In the genomic region with DNA sequence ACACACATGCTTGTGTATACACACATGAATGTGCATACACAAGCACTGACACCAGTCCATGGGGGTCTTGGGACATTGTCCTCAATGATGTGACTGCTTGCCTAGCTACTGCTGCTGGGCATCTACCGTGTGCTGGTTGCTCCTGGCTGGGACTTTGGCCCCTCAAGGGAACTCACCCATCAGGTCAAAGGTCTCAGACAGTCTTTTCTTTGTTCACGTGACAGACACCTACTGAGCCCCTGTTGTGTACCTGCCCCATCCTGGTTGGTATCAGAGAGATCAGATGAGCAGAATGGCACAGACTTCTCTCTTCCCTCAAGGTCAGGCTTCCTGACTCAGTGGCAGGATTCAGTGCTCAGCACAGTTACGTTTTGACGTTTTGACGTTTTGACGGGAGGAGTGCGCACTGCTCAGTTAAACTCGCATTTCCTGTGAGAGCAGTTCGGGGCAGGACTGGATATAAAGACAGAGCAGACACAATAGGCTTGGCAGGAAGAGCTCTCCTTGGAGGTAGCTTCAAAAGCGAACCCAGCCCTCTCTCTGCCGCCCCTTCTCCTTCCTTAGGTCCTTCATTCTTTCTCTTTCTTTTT, we compare ENCODE assay signal across 23 mouse cellular contexts. TPM values are rescaled to one million over a fixed set of nuclear protein-coding genes. Genes with fewer than 3 reads are reported as not detected.
DNase-seq lines count a peak whose midpoint lies in the region; ATAC-seq and TF ChIP-seq lines count a peak whose summit lies in the region.
"Had no signal": no experiment of that assay in that cellular context is flagged by ENCODE, and none has a peak within 500 bp of the region (broad histone marks: within the 10 kb centered on the region; RNA-seq: fewer than 3 reads in every experiment).

No protein-coding gene starts in this region.

- no peak for ATAC-seq in kidney, embryonic 14.5 days (ENCODE audit: low FRiP score, low TSS enrichment)
- peak; percentile 54 for ATAC-seq in CD4-positive, CD25-positive, alpha-beta regulatory T cell, adult 4 months
- no peak for ATAC-seq in liver, embryonic 14.5 days (ENCODE audit: insufficient read depth)
- ATAC-seq: forebrain, embryonic 16.5 days; inflammation-experienced regulatory T-cells, adult 6 months had no signal

- H3K27me3 ChIP-seq in kidney, embryonic 14.5 days (ENCODE audit: control insufficient read depth, insufficient read depth, low read length), result no peaks in the 10 kb centered on the region
- H3K27me3 ChIP-seq in liver, embryonic 14.5 days (ENCODE audit: control insufficient read depth, insufficient read depth, low read length), result no peaks in the 10 kb centered on the region
- H3K27me3 ChIP-seq: liver, embryonic 15.5 days had no signal

- no peaks in the 10 kb centered on the region for H3K9me3 ChIP-seq in kidney, embryonic 14.5 days (ENCODE audit: control insufficient read depth, low read length)
- H3K9me3 ChIP-seq in liver, embryonic 14.5 days (ENCODE audit: control insufficient read depth, low read length), result no peaks in the 10 kb centered on the region
- H3K9me3 ChIP-seq: heart, embryonic 10.5 days; liver, embryonic 15.5 days had no signal

- TF ChIP-seq CTCF in liver, embryonic 14.5 days (IDR thresholded peaks at IDR 0.05; ENCODE audit: low read depth), result peak; percentile 1; the same call in 1 of the 2 replicates

- H3K27ac ChIP-seq in kidney, embryonic 14.5 days (ENCODE audit: low read depth, low read length), result no peak overlapping the region
- H3K27ac ChIP-seq in liver, embryonic 14.5 days, result no peak overlapping the region
- H3K27ac ChIP-seq: heart, embryonic 10.5 days; layer of hippocampus, adult 2 months; left cerebral cortex, adult 2 months; liver, embryonic 15.5 days had no signal

- H3K9ac ChIP-seq in kidney, embryonic 14.5 days (ENCODE audit: low read depth, low read length), result no peak overlapping the region
- no peak overlapping the region for H3K9ac ChIP-seq in liver, embryonic 14.5 days (replicated peaks)
- H3K9ac ChIP-seq: liver, embryonic 15.5 days had no signal

- WGBS in kidney, embryonic 14.5 days, result 68% methylated on average over 11 of the region's 11 CpGs
- WGBS in liver, embryonic 14.5 days (ENCODE audit: insufficient replicate concordance), result 24% methylated on average over 11 of the region's 11 CpGs

- H3K4me3 ChIP-seq in kidney, embryonic 14.5 days (ENCODE audit: low read length), result no peak overlapping the region
- H3K4me3 ChIP-seq in liver, embryonic 14.5 days (ENCODE audit: insufficient read depth in 1 of 2, low read depth in 2 of 2, low read length in 2 of 2), result no peak overlapping the region
- H3K4me3 ChIP-seq: heart, embryonic 10.5 days; layer of hippocampus, adult 2 months; left cerebral cortex, adult 2 months; liver, embryonic 15.5 days had no signal

- no peak for TF ChIP-seq EP300 in liver, embryonic 14.5 days (IDR thresholded peaks at IDR 0.05; ENCODE audit: low read depth)

- H3K4me1 ChIP-seq in kidney, embryonic 14.5 days (ENCODE audit: control insufficient read depth, insufficient read depth, low read length), result 0 out of 2 replicates have a peak, but pooled peaks cover 5% of the 10 kb centered on the region
- peaks cover 0 to 7% of the 10 kb centered on the region in 2 experiments; a peak in 2 of 4 replicates for H3K4me1 ChIP-seq in liver, embryonic 14.5 days (replicated peaks; ENCODE audit: control insufficient read depth in 2 of 2, insufficient read depth in 2 of 2, low read length in 1 of 2)
- H3K4me1 ChIP-seq: liver, embryonic 15.5 days had no signal

- peak; percentile 49 for DNase-seq in kidney, adult 9 months
- peak; percentile 31 for DNase-seq in CD4-positive helper T cell, adult 2 months (ENCODE audit: low read depth, low spot score)
- DNase-seq in liver, embryonic 14.5 days (ENCODE audit: low read depth in 3 of 3, low spot score in 3 of 3), result no peak
- no peak for DNase-seq in spleen, postnatal 4 days (ENCODE audit: low spot score in 2 of 2)
- no peak for DNase-seq in left cerebral cortex, adult 11 months (ENCODE audit: low spot score)
- DNase-seq: adrenal gland, postnatal 36 days; cerebellum, adult 11-12 months; cerebellum, postnatal 14 days; embryo, embryonic 11 days; heart, postnatal 10 days; left cerebral cortex, postnatal 4 days; lung, postnatal 10 days; midbrain, embryonic 14.5 days; right cerebral cortex, postnatal 14 days; spleen, adult 18-20 months had no signal

- no peak overlapping the region for H3K4me2 ChIP-seq in kidney, embryonic 14.5 days (replicated peaks; ENCODE audit: low read depth, low read length)
- no peak overlapping the region for H3K4me2 ChIP-seq in liver, embryonic 14.5 days (ENCODE audit: low read depth)
- H3K4me2 ChIP-seq: liver, embryonic 15.5 days had no signal

- no peaks in the 10 kb centered on the region for H3K36me3 ChIP-seq in kidney, embryonic 14.5 days (ENCODE audit: control insufficient read depth, insufficient read depth, low read length)
- H3K36me3 ChIP-seq in liver, embryonic 14.5 days (replicated peaks; ENCODE audit: control insufficient read depth, insufficient read depth, low read depth), result no peaks in the 10 kb centered on the region
- H3K36me3 ChIP-seq: heart, embryonic 10.5 days; liver, embryonic 15.5 days had no signal

RNA-seq across cellular contexts. Expression of gene Ier5l, which starts 33.2 kb away (rescaled TPM):
- polyA plus RNA-seq in kidney, embryonic 14.5 days (2014; fragmentation: Nextera tagmentation; extraction: Ambion mirVana), result 5.5 and 7.2 TPM in 2 replicates
- polyA plus RNA-seq in CD4-positive, CD25-positive, alpha-beta regulatory T cell, adult 4 months (2017; shearing (Covaris generic)), result under 1 TPM in 1 of 2 experiments, not detected in 1; 0.20 TPM
- 0.86 and 0.90 TPM in 2 replicates for polyA plus RNA-seq in liver, embryonic 14.5 days (2012; rRNA removed)
- 0.10 and 0.13 TPM in 2 replicates for polyA plus RNA-seq in liver, embryonic 14.5 days (2014; fragmentation: Nextera tagmentation; extraction: Ambion mirVana)
- polyA plus RNA-seq: inflammation-experienced regulatory T-cells, adult 6 months had no signal

Comparison
In these comparisons a context has a peak if more than half of its experiments do, and no peak if none do; other contexts are left out.
1. DNase-seq: peak in kidney, adult 9 months (single experiment) and CD4-positive helper T cell, adult 2 months (single experiment); none in liver, embryonic 14.5 days (0 of 3), spleen, postnatal 4 days (0 of 2) and left cerebral cortex, adult 11 months (single experiment).